Mouse (Mus musculus) hindbrain, embryonic 11.5 days (tissue): ENCODE results near the gene Ndufv3. TPM values are rescaled to one million over a fixed set of nuclear protein-coding genes. Genes with fewer than 3 reads are reported as not detected.
A peak's percentile ranks its signal among the peaks of the same experiment; 100 is the strongest.
"Not testable (repeated sequence)": the region's sequence is repeated elsewhere in the genome, so short reads cannot be mapped to it uniquely, and the experiment has no call there.

Source experiments
- ATAC-seq: fragments of 200-750 bp; cut with Nextera tagmentation; 2 replicates; pipeline ENCODE4 v1.8.0; 2017; ENCODE audit warnings: mild to moderate bottlenecking, moderate TSS enrichment, moderate library complexity; ENCODE audit not compliant: low FRiP score
- DNase-seq: peaks from one replicate; pipeline ENCODE4 v3.0.0-alpha.2; 2015; ENCODE audit warnings: low spot score
- H3K27ac ChIP-seq: fragments of 300-500 bp; sonication (generic); 2 replicates; pipeline ENCODE4 v1.5.1; 2014; ENCODE audit warnings: mild to moderate bottlenecking, low read depth, low read length
- H3K27me3 ChIP-seq: fragments of 300-500 bp; sonication (generic); 2 replicates; pipeline ENCODE4 v1.6.1; 2014; ENCODE audit warnings: mild to moderate bottlenecking, low read length, moderate library complexity, mixed read lengths; ENCODE audit not compliant: control insufficient read depth, insufficient read depth
- H3K36me3 ChIP-seq: fragments of 300-500 bp; sonication (generic); 2 replicates; pipeline ENCODE4 v1.6.1; 2014; ENCODE audit warnings: mild to moderate bottlenecking, low read length, moderate library complexity, mixed read lengths; ENCODE audit not compliant: control insufficient read depth, insufficient read depth
- H3K4me1 ChIP-seq: fragments of 300-500 bp; sonication (generic); replicated peaks from 2 replicates; pipeline ENCODE4 v1.6.1; 2014; ENCODE audit warnings: low read length, mixed read lengths; ENCODE audit not compliant: control insufficient read depth, insufficient read depth
- H3K4me2 ChIP-seq: fragments of 300-500 bp; sonication (generic); replicated peaks from 2 replicates; pipeline ENCODE4 v1.6.1; 2014; ENCODE audit warnings: mild to moderate bottlenecking, low read depth, low read length
- H3K4me3 ChIP-seq: fragments of 300-500 bp; sonication (generic); 2 replicates; pipeline ENCODE4 v1.5.1; 2014; ENCODE audit warnings: low read depth, low read length
- H3K9ac ChIP-seq: fragments of 300-500 bp; sonication (generic); 2 replicates; pipeline ENCODE4 v1.6.1; 2014; ENCODE audit warnings: low read depth, low read length
- H3K9me3 ChIP-seq: fragments of 300-500 bp; sonication (generic); 2 replicates; pipeline ENCODE4 v1.6.1; 2016; ENCODE audit warnings: low read length; ENCODE audit not compliant: control insufficient read depth
- WGBS: fragments of 180-500 bp; shearing (Covaris S2); extraction: QIAGEN DNeasy Blood & Tissue Kit; methylation state at CpG from one replicate; pipeline ENCODE4 v1.1.7; 2014; 5-methylcytosine and 5-hydroxymethylcytosine counted together
- polyA plus RNA-seq: library from polyadenylated mRNA; unstranded; fragments of >200 nt; fragmentation: Nextera tagmentation; extraction: Ambion mirVana; gene quantifications from 2 replicates; pipeline ENCODE4 v1.2.1, GENCODE M21; 2014

Ndufv3 gene
- polyA plus RNA-seq, 1 experiment from 2014 or later: 253 TPM

DNA sequence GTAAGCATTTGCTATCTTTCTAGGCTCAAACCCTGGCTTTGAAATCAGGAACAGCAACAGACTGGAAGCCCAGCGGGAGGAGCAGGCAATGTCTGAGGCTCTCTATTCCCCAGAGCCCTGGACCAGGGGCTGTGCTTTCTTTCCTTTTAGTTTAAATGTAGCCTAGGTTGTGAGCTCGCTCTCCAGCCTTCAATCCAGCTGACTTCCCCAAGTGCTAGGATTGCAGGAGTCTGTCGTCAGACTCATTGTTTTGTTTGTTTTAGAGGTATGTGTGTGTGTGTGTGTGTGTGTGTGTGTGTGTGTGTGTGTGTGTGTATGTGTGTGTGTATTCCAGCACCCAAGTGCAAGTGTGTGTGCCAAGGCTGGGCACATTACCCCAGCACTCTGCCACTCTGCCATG, 20.2 kb downstream of the Ndufv3 start:
- Histone ChIP-seq H3K36me3 (no peaks in the 10 kb centered on the region), H3K27me3 (no peaks in the 10 kb centered on the region), H3K4me3 (no peak overlapping the region), H3K4me1 (peaks cover 5% of the 10 kb centered on the region), H3K9me3 (no peaks in the 10 kb centered on the region), H3K4me2 (no peak overlapping the region), H3K9ac (no peak overlapping the region), H3K27ac (no peak overlapping the region)
- DNase-seq (no peak), ATAC-seq (no peak)
- WGBS: 57% methylated on average over 3 of the region's 3 CpGs

DNA sequence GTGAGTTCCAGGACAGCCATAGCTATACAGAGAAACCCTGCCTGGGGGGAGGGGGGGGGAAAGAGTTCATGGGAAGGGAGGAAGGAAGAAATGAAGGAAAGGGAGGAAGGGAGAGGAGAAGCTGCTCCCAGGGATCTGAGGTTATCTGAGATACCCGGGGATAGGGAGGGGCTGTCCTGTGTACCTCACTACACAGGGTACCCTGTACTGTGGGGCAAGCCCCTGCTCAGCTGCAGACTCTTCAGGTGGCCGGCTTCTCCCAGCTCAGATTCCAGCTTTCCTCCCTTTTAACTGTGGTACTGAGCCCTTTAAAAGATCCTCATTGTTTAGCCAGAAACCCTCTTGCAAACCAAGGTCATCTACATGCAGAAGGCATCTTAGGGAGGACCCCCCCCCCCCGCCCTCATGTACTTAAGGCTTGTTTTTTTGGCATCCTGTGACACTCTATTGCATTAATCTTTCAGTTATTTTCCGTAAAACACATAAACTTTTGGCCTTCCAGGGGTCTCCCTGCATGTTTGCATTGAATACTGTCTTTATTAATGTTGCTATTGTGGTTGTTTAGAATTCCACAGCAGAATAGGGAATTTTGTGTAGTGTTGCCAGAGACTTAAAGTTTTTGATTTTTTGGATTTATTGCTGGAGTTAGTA, 21.0 kb downstream of the Ndufv3 start:
- H3K27ac ChIP-seq: peak overlapping the region; percentile 67
- ATAC-seq (no peak), DNase-seq (no peak)

DNA sequence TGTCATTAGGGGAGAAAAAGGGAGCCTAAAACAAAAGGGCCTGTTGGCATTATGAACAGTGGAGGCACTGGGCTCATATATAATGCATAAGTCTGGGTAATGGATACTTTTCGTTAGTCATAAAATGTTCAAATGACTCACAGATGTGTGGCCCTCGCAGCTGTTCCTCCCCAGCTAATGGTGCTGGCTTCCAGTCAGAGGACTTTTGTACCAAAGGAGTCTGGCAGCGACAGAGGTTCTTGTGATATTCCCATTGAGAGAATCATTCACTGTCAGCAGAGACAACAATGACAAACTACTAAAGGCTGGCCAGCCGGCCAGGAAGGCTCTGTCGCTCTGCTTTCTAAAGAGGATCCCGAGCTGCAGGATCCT, 21.5 kb downstream of the Ndufv3 start:
- Histone ChIP-seq H3K9me3 (no peaks in the 10 kb centered on the region), H3K4me2 (no peak overlapping the region), H3K4me1 (no peaks in the 10 kb centered on the region), H3K36me3 (no peaks in the 10 kb centered on the region), H3K4me3 (no peak overlapping the region), H3K27ac (peak overlapping the region; percentile 67), H3K9ac (0 out of 2 replicates have a peak overlapping the region, but pooled peaks have one; percentile 29), H3K27me3 (no peaks in the 10 kb centered on the region)
- WGBS: 24% methylated on average over 6 of the region's 6 CpGs
- DNase-seq (peak; percentile 34), ATAC-seq (no peak)

More for the DNA sequence above, 21.0 kb downstream of the Ndufv3 start:
- no peaks in the 10 kb centered on the region for H3K9me3 ChIP-seq
- H3K27me3 ChIP-seq: no peaks in the 10 kb centered on the region
- H3K36me3 ChIP-seq: no peaks in the 10 kb centered on the region
- no peak overlapping the region for H3K4me3 ChIP-seq
- H3K4me2 ChIP-seq: no peak overlapping the region
- H3K9ac ChIP-seq: 0 out of 2 replicates have a peak overlapping the region, but pooled peaks have one; percentile 29
- 58% methylated on average over 4 of the region's 4 CpGs for WGBS
- peaks cover under 1% of the 10 kb centered on the region; the same call in 1 of the 2 replicates for H3K4me1 ChIP-seq

DNA sequence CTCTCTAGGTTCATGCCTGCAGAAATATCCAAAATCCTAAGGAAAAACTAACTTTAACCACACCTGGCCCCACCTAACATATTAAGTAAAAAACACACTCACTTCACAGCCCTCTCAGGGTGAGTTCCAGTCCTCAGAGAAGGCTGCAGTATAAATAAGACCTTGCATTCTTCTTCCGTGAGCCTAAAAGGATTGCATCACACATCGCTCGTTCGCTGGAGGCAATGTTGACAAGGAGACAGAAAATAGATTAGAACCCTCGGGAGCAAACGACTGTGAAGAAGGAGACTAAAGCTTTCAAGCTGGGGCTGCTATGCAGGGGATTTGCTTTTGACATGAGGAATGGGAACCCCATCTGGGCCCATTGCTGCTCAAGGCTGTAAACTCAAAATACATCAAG, 23.7 kb downstream of the Ndufv3 start:
- 44% methylated on average over 6 of the region's 6 CpGs for WGBS
- ATAC-seq (no peak), DNase-seq (no peak)
- H3K4me1 ChIP-seq: no peaks in the 10 kb centered on the region
- H3K27me3 ChIP-seq: no peaks in the 10 kb centered on the region
- H3K9me3 ChIP-seq: no peaks in the 10 kb centered on the region
- H3K9ac ChIP-seq: no peak overlapping the region
- no peaks in the 10 kb centered on the region for H3K36me3 ChIP-seq
- no peak overlapping the region for H3K27ac ChIP-seq
- H3K4me3 ChIP-seq: no peak overlapping the region
- no peak overlapping the region for H3K4me2 ChIP-seq

DNA sequence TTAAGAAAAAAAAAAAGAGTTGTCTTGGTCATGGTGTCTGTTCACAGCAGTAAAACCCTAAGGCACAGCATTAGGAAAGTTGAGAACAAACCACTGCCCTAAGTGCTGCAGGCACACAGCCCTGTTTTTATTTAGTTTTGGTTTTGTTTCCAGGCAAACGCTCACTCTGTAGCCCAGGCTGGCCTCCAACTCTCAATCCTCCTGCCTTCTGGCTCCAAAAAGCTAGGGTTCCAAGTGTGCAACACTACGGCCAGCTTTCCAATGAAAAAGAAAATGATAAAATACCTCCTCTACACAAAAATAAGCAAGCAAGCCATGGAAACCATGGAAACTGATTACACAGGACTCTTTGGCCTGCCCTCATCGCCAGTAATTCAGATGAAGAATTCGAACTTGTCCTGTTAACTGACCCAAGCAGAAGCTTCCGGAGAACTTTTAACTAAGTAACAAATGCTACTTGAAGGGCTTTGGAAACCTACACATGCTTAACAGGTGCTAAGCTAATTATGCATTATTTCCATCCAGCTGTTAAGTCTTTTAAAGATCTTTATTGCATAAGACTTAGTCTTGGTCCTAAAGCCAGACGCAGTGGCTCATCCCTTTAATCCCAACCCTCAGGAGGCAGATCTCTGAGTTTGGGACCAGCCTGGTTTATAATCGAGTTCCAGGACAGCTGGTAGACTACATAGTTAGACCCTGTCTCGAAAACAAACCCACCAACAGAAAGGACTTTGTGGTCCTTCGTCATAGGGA, 26.7 kb downstream of the Ndufv3 start:
- H3K4me3 ChIP-seq: no peak overlapping the region
- H3K4me2 ChIP-seq: no peak overlapping the region
- no peaks in the 10 kb centered on the region for H3K9me3 ChIP-seq
- H3K27me3 ChIP-seq: no peaks in the 10 kb centered on the region
- H3K4me1 ChIP-seq: no peaks in the 10 kb centered on the region
- H3K27ac ChIP-seq: no peak overlapping the region
- H3K9ac ChIP-seq: no peak overlapping the region
- H3K36me3 ChIP-seq: no peaks in the 10 kb centered on the region
- no peak for DNase-seq
- ATAC-seq: no peak
- WGBS: 88% methylated on average over 9 of the region's 9 CpGs

DNA sequence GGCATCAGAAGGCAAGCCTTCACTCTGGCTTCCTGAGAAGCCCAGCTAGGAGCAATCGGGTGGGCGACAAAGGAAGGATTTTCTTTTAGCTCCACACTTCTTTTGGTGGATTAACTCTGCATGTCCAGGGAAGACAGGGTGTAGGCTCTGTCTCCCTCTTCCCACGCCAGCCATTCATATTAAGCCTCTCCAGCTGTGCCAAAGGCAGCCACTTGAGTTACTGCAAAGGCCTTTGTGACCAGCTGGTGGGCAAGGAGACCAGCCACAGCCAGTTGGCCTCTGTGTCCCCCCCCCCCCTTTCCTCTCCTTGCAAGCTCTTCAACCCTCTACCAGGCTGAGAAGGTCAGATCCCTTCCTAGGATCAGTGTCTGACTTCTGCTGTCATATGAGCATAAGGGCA, 28.1 kb downstream of the Ndufv3 start:
- Histone ChIP-seq H3K4me3 (no peak overlapping the region), H3K36me3 (no peaks in the 10 kb centered on the region), H3K9me3 (no peaks in the 10 kb centered on the region), H3K4me2 (no peak overlapping the region), H3K27me3 (no peaks in the 10 kb centered on the region), H3K4me1 (no peaks in the 10 kb centered on the region), H3K9ac (no peak overlapping the region), H3K27ac (no peak overlapping the region)
- ATAC-seq: no peak
- 65% methylated on average over 3 of the region's 3 CpGs for WGBS
- DNase-seq: no peak

DNA sequence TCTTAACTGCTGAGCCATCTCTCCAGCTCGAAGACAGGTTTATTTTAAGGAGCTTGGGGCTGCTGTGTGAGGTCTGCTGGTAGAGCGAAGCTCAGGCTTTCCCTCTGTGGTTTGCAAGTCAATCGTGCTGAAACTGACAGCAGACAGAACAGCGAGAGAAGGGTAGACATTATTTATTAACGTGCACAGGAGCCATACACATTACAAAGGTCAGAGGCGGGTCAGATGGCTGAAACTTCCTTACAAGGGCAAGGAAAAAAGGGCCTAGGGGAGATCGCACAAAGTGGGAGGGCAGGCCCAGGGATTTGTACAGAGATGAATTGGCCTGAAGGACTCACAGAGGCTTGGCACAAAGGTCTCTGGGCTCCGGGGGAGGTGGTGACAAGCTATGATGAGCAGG, 29.5 kb downstream of the Ndufv3 start:
- DNase-seq: no peak
- ATAC-seq: no peak
- H3K4me3 ChIP-seq: no peak overlapping the region
- no peak overlapping the region for H3K27ac ChIP-seq
- H3K9ac ChIP-seq: no peak overlapping the region
- no peaks in the 10 kb centered on the region for H3K4me1 ChIP-seq
- H3K4me2 ChIP-seq: no peak overlapping the region
- 55% methylated on average over 8 of the region's 8 CpGs for WGBS
- H3K9me3 ChIP-seq: no peaks in the 10 kb centered on the region
- no peaks in the 10 kb centered on the region for H3K36me3 ChIP-seq
- no peaks in the 10 kb centered on the region for H3K27me3 ChIP-seq

DNA sequence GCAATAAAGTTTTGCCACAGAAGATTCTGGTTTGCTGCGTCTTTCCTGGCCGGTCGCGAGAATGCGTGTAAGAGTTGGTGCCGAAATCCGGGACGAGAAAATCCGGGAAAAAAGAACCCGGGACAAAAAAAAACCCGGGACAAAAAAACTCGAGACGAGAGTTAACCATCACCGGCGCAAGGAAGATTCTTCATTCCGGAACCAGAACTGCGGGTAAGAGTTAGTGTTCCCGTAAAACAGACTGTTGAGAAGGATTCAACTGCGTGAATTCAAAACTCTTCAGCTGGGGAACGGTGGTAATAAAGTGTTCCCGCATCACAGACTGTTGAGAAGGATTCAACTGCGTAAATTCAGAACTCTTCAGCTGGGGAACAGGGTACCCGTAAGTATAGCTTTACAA, 32.7 kb downstream of the Ndufv3 start:
- not testable (repeated sequence) for ATAC-seq, H3K4me3 ChIP-seq, DNase-seq

DNA sequence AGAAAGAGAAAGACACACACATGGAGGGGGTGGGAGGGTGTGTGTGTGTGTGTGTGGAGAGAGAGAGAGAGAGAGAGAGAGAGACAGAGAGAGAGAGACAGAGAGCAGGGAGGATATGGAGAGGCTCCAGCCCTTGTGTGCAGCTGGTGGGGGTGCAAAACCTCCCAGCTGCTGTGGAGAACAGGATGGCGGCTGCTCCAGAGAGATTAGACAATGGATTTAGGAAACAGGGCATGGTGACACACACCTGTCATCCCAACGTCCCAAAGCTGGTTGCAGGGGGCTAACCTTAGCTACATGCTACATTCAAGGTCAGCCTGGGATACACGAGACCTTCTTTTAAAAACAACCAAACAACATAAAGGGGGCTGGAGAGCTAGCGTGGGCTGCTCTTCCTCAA, 36.3 kb downstream of the Ndufv3 start:
- H3K27me3 ChIP-seq: no peaks in the 10 kb centered on the region
- no peak overlapping the region for H3K27ac ChIP-seq
- WGBS: 85% methylated on average over 4 of the region's 4 CpGs
- no peak for DNase-seq
- H3K36me3 ChIP-seq: no peaks in the 10 kb centered on the region
- H3K9ac ChIP-seq: no peak overlapping the region
- H3K9me3 ChIP-seq: no peaks in the 10 kb centered on the region
- H3K4me3 ChIP-seq: no peak overlapping the region
- H3K4me1 ChIP-seq: no peaks in the 10 kb centered on the region
- ATAC-seq: no peak
- no peak overlapping the region for H3K4me2 ChIP-seq

More for the DNA sequence above, 32.7 kb downstream of the Ndufv3 start:
- H3K36me3 ChIP-seq, H3K9ac ChIP-seq, H3K9me3 ChIP-seq, H3K27me3 ChIP-seq, H3K27ac ChIP-seq, H3K4me1 ChIP-seq, H3K4me2 ChIP-seq: not testable (repeated sequence)
- 95% methylated on average over 23 of the region's 23 CpGs for WGBS
